Mouse (Mus musculus) kidney, embryonic 14.5 days (tissue): Measurements from ENCODE around the gene Fgl2. TPM values are rescaled to one million over a fixed set of nuclear protein-coding genes. Genes with fewer than 3 reads are reported as not detected.
A peak's percentile ranks its signal among the peaks of the same experiment; 100 is the strongest.

ENCODE experiments used
- ATAC-seq: fragments of 200-750 bp; cut with Nextera tagmentation; 2 replicates; pipeline ENCODE4 v1.8.0; 2017; ENCODE audit warnings: moderate number of reproducible peaks, mild to moderate bottlenecking, moderate TSS enrichment, moderate library complexity; ENCODE audit not compliant: low FRiP score, low TSS enrichment
- H3K27ac ChIP-seq: fragments of 300-500 bp; sonication (generic); 2 replicates; pipeline ENCODE4 v1.5.1; 2014; ENCODE audit warnings: low read depth, mild to moderate bottlenecking, low read length, moderate library complexity, mixed read lengths
- H3K27me3 ChIP-seq: fragments of 300-500 bp; sonication (generic); 2 replicates; pipeline ENCODE4 v1.6.1; 2014; ENCODE audit warnings: mild to moderate bottlenecking, low read length; ENCODE audit not compliant: control insufficient read depth, insufficient read depth
- H3K36me3 ChIP-seq: fragments of 300-500 bp; sonication (generic); 2 replicates; pipeline ENCODE4 v1.6.1; 2014; ENCODE audit warnings: low read length, mixed read lengths; ENCODE audit not compliant: control insufficient read depth, insufficient read depth
- H3K4me1 ChIP-seq: fragments of 300-500 bp; sonication (generic); 2 replicates; pipeline ENCODE4 v1.6.1; 2014; ENCODE audit warnings: low read length, mixed read lengths; ENCODE audit not compliant: control insufficient read depth, insufficient read depth
- H3K4me2 ChIP-seq: fragments of 300-500 bp; sonication (generic); replicated peaks from 2 replicates; pipeline ENCODE4 v1.6.1; 2014; ENCODE audit warnings: low read depth, mild to moderate bottlenecking, low read length
- H3K4me3 ChIP-seq: fragments of 300-500 bp; sonication (generic); 2 replicates; pipeline ENCODE4 v1.5.1; 2014; ENCODE audit warnings: mild to moderate bottlenecking, low read length
- H3K9ac ChIP-seq: fragments of 300-500 bp; sonication (generic); 2 replicates; pipeline ENCODE4 v1.6.1; 2014; ENCODE audit warnings: low read depth, mild to moderate bottlenecking, low read length, moderate library complexity
- H3K9me3 ChIP-seq: fragments of 300-500 bp; sonication (generic); 2 replicates; pipeline ENCODE4 v1.6.1; 2016; ENCODE audit warnings: low read length; ENCODE audit not compliant: control insufficient read depth
- WGBS: fragments of 180-500 bp; shearing (Covaris S2); extraction: QIAGEN DNeasy Blood & Tissue Kit; methylation state at CpG from one replicate; pipeline ENCODE4 v1.1.7; 2014; 5-methylcytosine and 5-hydroxymethylcytosine counted together
- polyA plus RNA-seq: library from polyadenylated mRNA; unstranded; fragments of >200 nt; fragmentation: Nextera tagmentation; extraction: Ambion mirVana; gene quantifications from 2 replicates; pipeline ENCODE4 v1.2.1, GENCODE M21; 2014

Gene Fgl2
- polyA plus RNA-seq, 1 experiment from 2014 or later, result 0.87 TPM

DNA sequence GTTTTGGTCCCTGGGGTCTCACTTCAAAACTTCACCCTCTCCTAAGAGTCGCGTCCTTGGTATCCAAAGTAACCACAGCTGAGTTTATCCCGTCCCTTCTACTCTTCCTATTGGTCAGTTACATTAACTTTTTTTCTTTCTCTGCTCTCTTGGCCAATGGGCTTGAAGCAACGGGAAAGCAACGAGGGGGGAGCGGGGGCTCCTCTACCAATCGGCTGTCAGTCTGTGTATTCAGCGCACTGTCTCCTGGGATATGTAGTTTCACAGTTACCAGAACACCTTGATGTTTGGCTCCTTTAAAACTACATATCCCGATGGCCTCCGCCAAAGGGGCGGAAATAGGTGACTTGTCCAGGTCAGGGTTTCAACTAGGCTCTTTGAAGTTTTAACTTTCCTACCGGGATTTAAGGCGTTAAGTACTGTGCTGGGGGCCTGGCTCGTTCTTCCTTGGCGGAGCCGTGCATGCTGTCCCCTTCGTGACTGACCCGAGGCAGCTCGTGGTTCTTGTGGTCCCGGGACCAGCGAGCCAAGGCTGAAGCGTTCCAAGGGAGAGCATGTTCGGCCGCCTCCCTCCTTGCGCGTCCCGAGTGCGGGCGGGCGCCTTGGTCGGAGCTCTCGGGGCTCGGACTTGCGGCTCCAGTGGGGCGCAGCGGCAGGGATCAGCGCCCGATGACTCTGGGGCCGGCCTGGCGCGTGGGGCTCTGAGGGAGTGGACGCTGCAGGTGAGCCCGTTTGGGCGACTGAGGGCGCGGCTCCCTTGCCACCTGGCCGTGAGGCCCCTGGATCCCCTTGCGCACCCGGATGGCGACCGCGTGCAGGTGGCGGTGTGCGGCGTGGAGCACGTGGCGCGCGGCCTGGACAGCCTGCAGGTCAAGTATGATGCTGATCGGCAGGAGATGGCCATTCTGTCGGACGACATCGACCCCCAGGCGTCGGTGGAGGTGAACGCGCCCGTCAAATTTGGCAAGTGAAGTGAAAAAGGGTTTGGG lies 52.5 kb downstream of the Fgl2 start, which contains the start of the genes Ccdc146 and Fam185a:
Ccdc146 (minus strand) TSS at position 64 of the 989 bp plus-strand sequence.
Fam185a (plus strand) TSS at position 345 of the 989 bp plus-strand sequence.
- Histone ChIP-seq H3K4me3 (peak within 1 kb of the TSS; percentile 78), H3K36me3 (no peaks in the 10 kb centered on the region), H3K27me3 (no peaks in the 10 kb centered on the region), H3K4me2 (peak within 1 kb of the TSS; percentile 96), H3K4me1 (no peaks in the 10 kb centered on the region), H3K9ac (peak within 1 kb of the TSS; percentile 75), H3K27ac (peak within 1 kb of the TSS; percentile 63; the same call in 1 of the 2 replicates), H3K9me3 (no peaks in the 10 kb centered on the region)
- WGBS, result under 1% methylated on average over 63 of the region's 68 CpGs
- ATAC-seq, result peak; percentile 100

DNA sequence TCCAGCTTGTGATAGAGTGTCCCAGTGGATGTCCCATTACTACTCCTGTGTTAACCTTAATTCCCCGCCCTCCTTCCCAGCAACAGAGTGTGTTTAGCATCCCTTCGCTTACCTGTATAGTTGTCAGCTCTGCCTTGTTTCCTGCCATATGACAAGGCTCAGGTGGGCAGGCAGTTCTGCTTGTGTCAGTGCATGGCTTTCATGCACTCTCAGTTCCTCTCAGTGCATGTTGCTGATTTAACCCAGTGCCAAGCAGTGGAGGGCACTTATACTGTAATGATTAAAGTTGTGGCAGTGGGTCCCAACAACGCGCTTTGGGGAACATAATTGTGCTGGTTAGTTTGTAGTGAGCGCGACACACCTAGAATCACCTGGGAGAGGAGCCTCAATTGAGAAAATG lies 54.2 kb downstream of the Fgl2 start:
- ATAC-seq, result no peak
- H3K9me3 ChIP-seq, result no peaks in the 10 kb centered on the region
- WGBS, result 94% methylated on average over 6 of the region's 6 CpGs

More for the DNA sequence above, 54.2 kb downstream of the Fgl2 start:
- no peaks in the 10 kb centered on the region for H3K4me1 ChIP-seq
- H3K4me3 ChIP-seq, result no peak overlapping the region
- H3K4me2 ChIP-seq, result no peak overlapping the region
- H3K27ac ChIP-seq, result no peak overlapping the region
- H3K36me3 ChIP-seq, result no peaks in the 10 kb centered on the region
- H3K27me3 ChIP-seq, result no peaks in the 10 kb centered on the region
- no peak overlapping the region for H3K9ac ChIP-seq

Other genes starting within 250 kb of the Fgl2 start
- 1.2 and 1.5 TPM in 2 replicates for gene Gsap, start 186.4 kb upstream of the Fgl2 start, polyA plus RNA-seq
- gene Ccdc146, start 52.0 kb downstream of the Fgl2 start, polyA plus RNA-seq, result 0.14 TPM in 1 of 2 replicates, not detected in the other
- 5.8 and 7.4 TPM in 2 replicates for gene Fam185a, start 52.3 kb downstream of the Fgl2 start, polyA plus RNA-seq
- 29.9 and 36.0 TPM in 2 replicates for gene Lrrc17, start 170.9 kb downstream of the Fgl2 start, polyA plus RNA-seq